26 mouse cellular contexts compared by ENCODE assay signal in genomic region chr8:11038367-11038766, GRCm38 (mm10). TPM values are rescaled to one million over a fixed set of nuclear protein-coding genes. Genes with fewer than 3 reads are reported as not detected.
A peak's percentile ranks its signal among the peaks of the same experiment; 100 is the strongest.
DNase-seq lines count a peak whose midpoint lies in the region; ATAC-seq and TF ChIP-seq lines count a peak whose summit lies in the region.
"Had no signal": no experiment of that assay in that cellular context is flagged by ENCODE, and none has a peak within 500 bp of the region (broad histone marks: within the 10 kb centered on the region; RNA-seq: fewer than 3 reads in every experiment).

No protein-coding gene starts in this region.

- no peak overlapping the region for H3K27ac ChIP-seq in forebrain, postnatal 0 days (ENCODE audit: low read depth, low read length)
- no peak overlapping the region for H3K27ac ChIP-seq in forebrain, embryonic 15.5 days (replicated peaks)
- peak overlapping the region; percentile 89 for H3K27ac ChIP-seq in bone marrow macrophage, adult 2 months (ENCODE audit: insufficient read depth, low read depth, low read length)
- H3K27ac ChIP-seq in midbrain, postnatal 0 days (ENCODE audit: low read depth, low read length) = no peak overlapping the region
- H3K27ac ChIP-seq in kidney, embryonic 16.5 days (ENCODE audit: low read length) = no peak overlapping the region
- H3K27ac ChIP-seq: embryonic facial prominence, embryonic 10.5 days; embryonic facial prominence, embryonic 13.5 days; forebrain, embryonic 12.5 days; gastrocnemius, adult 2 months; intestine, embryonic 15.5 days had no signal

- H3K9ac ChIP-seq in forebrain, postnatal 0 days = no peak overlapping the region
- H3K9ac ChIP-seq in forebrain, embryonic 15.5 days (replicated peaks) = no peak overlapping the region
- no peak overlapping the region for H3K9ac ChIP-seq in midbrain, postnatal 0 days (replicated peaks; ENCODE audit: low read length, poor library complexity, severe bottlenecking)
- H3K9ac ChIP-seq in kidney, embryonic 16.5 days (replicated peaks; ENCODE audit: low read length) = no peak overlapping the region
- H3K9ac ChIP-seq: embryonic facial prominence, embryonic 13.5 days; forebrain, embryonic 12.5 days; intestine, embryonic 15.5 days had no signal

- ATAC-seq in forebrain, postnatal 0 days = no peak
- ATAC-seq in forebrain, embryonic 15.5 days (replicated peaks) = no peak
- ATAC-seq in granulocyte monocyte progenitor cell, adult 5-6 weeks (replicated peaks; ENCODE audit: poor library complexity, severe bottlenecking) = peak; percentile 78
- ATAC-seq in megakaryocyte progenitor cell, adult 5-6 weeks (replicated peaks; ENCODE audit: poor library complexity) = peak; percentile 68
- no peak for ATAC-seq in midbrain, postnatal 0 days (ENCODE audit: low FRiP score)
- ATAC-seq in kidney, embryonic 16.5 days (ENCODE audit: low FRiP score, low TSS enrichment) = no peak
- ATAC-seq: activated CD4-positive, CD25-positive, alpha-beta regulatory T cell, adult 4 months; forebrain, embryonic 16.5 days; hindbrain, embryonic 16.5 days; intestine, embryonic 15.5 days had no signal

- H3K27me3 ChIP-seq in forebrain, postnatal 0 days (ENCODE audit: insufficient read depth, low read length) = no peaks in the 10 kb centered on the region
- no peaks in the 10 kb centered on the region for H3K27me3 ChIP-seq in forebrain, embryonic 15.5 days
- no peaks in the 10 kb centered on the region for H3K27me3 ChIP-seq in midbrain, postnatal 0 days (ENCODE audit: insufficient read depth, low read length)
- no peaks in the 10 kb centered on the region for H3K27me3 ChIP-seq in kidney, embryonic 16.5 days (ENCODE audit: insufficient read depth, low read length)
- H3K27me3 ChIP-seq: embryonic facial prominence, embryonic 13.5 days; forebrain, embryonic 12.5 days; intestine, embryonic 15.5 days had no signal

- 79% methylated on average over 5 of the region's 5 CpGs for WGBS in forebrain, postnatal 0 days
- WGBS in forebrain, embryonic 15.5 days = 83% methylated on average over 5 of the region's 5 CpGs
- WGBS in midbrain, postnatal 0 days = 86% methylated on average over 5 of the region's 5 CpGs
- 88% methylated on average over 5 of the region's 5 CpGs for WGBS in kidney, embryonic 16.5 days

- H3K4me2 ChIP-seq in forebrain, postnatal 0 days (ENCODE audit: low read depth) = no peak overlapping the region
- H3K4me2 ChIP-seq in forebrain, embryonic 15.5 days (replicated peaks) = no peak overlapping the region
- no peak overlapping the region for H3K4me2 ChIP-seq in midbrain, postnatal 0 days (ENCODE audit: low read depth, low read length, poor library complexity, severe bottlenecking)
- no peak overlapping the region for H3K4me2 ChIP-seq in kidney, embryonic 16.5 days (replicated peaks; ENCODE audit: low read depth, low read length)
- H3K4me2 ChIP-seq: embryonic facial prominence, embryonic 13.5 days; forebrain, embryonic 12.5 days; heart, embryonic 11.5 days; intestine, embryonic 15.5 days had no signal

- DNase-seq in forebrain, postnatal 0 days = peak; percentile 46
- DNase-seq in testis, postnatal 14 days (ENCODE audit: low spot score) = no peak
- no peak for DNase-seq in midbrain, postnatal 0 days (ENCODE audit: low spot score)
- DNase-seq: adrenal gland, adult 8-10 months; adrenal gland, postnatal 25 days; cerebellum, adult 11 months; cerebellum, adult 2 months; cerebellum, adult 9-11 months; cerebellum, postnatal 25 days; embryo, embryonic 11 days; gastrocnemius, adult 2 months; gastrocnemius, postnatal 14 days had no signal

- no peak for TF ChIP-seq POLR2A in bone marrow macrophage, adult 2 months (IDR thresholded peaks at IDR 0.05; ENCODE audit: borderline replicate concordance, low read depth, low read length)

- TF ChIP-seq CTCF in forebrain, postnatal 0 days (IDR thresholded peaks at IDR 0.05; ENCODE audit: low read depth) = no peak
- TF ChIP-seq CTCF in bone marrow macrophage, adult 2 months (IDR thresholded peaks at IDR 0.05; ENCODE audit: low read depth, low read length) = no peak
- TF ChIP-seq CTCF in midbrain, postnatal 0 days (IDR thresholded peaks at IDR 0.05) = no peak

- no peaks in the 10 kb centered on the region for H3K36me3 ChIP-seq in forebrain, postnatal 0 days (ENCODE audit: insufficient read depth)
- no peaks in the 10 kb centered on the region for H3K36me3 ChIP-seq in forebrain, embryonic 15.5 days
- no peaks in the 10 kb centered on the region for H3K36me3 ChIP-seq in midbrain, postnatal 0 days (ENCODE audit: insufficient read depth, low read length)
- H3K36me3 ChIP-seq in kidney, embryonic 16.5 days (ENCODE audit: insufficient read depth, low read length) = no peaks in the 10 kb centered on the region
- H3K36me3 ChIP-seq: embryonic facial prominence, embryonic 10.5 days; embryonic facial prominence, embryonic 13.5 days; forebrain, embryonic 12.5 days; intestine, embryonic 15.5 days had no signal

- H3K4me3 ChIP-seq in forebrain, postnatal 0 days (ENCODE audit: low read depth, low read length) = no peak overlapping the region
- H3K4me3 ChIP-seq in forebrain, embryonic 15.5 days = no peak overlapping the region
- no peak overlapping the region; the same call in 1 of the 2 replicates for H3K4me3 ChIP-seq in bone marrow macrophage, adult 2 months (ENCODE audit: insufficient read depth, low read length)
- H3K4me3 ChIP-seq in midbrain, postnatal 0 days (ENCODE audit: low read depth, low read length) = no peak overlapping the region
- H3K4me3 ChIP-seq in kidney, embryonic 16.5 days (ENCODE audit: low read length) = no peak overlapping the region
- H3K4me3 ChIP-seq: embryonic facial prominence, embryonic 10.5 days; embryonic facial prominence, embryonic 13.5 days; erythroblast, embryonic 14.5 days; forebrain, embryonic 12.5 days; gastrocnemius, adult 2 months; intestine, embryonic 15.5 days had no signal

- 0 out of 2 replicates have a peak, but pooled peaks cover 5% of the 10 kb centered on the region for H3K4me1 ChIP-seq in forebrain, postnatal 0 days (ENCODE audit: insufficient read depth)
- peaks cover 11% of the 10 kb centered on the region for H3K4me1 ChIP-seq in forebrain, embryonic 15.5 days
- peaks cover 36% of the 10 kb centered on the region for H3K4me1 ChIP-seq in bone marrow macrophage, adult 2 months (ENCODE audit: control insufficient read depth, insufficient read depth, low read length)
- 0 out of 2 replicates have a peak, but pooled peaks cover 3% of the 10 kb centered on the region for H3K4me1 ChIP-seq in midbrain, postnatal 0 days (ENCODE audit: insufficient read depth, low read length)
- peaks cover 10% of the 10 kb centered on the region for H3K4me1 ChIP-seq in kidney, embryonic 16.5 days (ENCODE audit: insufficient read depth, low read length)

- H3K9me3 ChIP-seq in forebrain, postnatal 0 days (ENCODE audit: low read length) = no peaks in the 10 kb centered on the region
- H3K9me3 ChIP-seq in forebrain, embryonic 15.5 days = no peaks in the 10 kb centered on the region
- no peaks in the 10 kb centered on the region for H3K9me3 ChIP-seq in midbrain, postnatal 0 days (ENCODE audit: low read length)
- H3K9me3 ChIP-seq in kidney, embryonic 16.5 days (ENCODE audit: low read length) = no peaks in the 10 kb centered on the region
- H3K9me3 ChIP-seq: embryonic facial prominence, embryonic 10.5 days; embryonic facial prominence, embryonic 13.5 days; forebrain, embryonic 12.5 days; intestine, embryonic 15.5 days had no signal

RNA-seq across cellular contexts. Expression of gene Irs2, which starts 30.1 kb away (rescaled TPM):
- 28.2 and 37.3 TPM in 2 replicates for total RNA-seq in forebrain, postnatal 0 days (2014; rRNA removed)
- 5.5 and 7.6 TPM in 2 replicates for polyA plus RNA-seq in forebrain, postnatal 0 days (2015; fragmentation: Nextera tagmentation; extraction: Ambion mirVana)
- polyA plus RNA-seq in forebrain, embryonic 15.5 days (2015; fragmentation: Nextera tagmentation; extraction: Ambion mirVana) = 7.1 and 7.5 TPM in 2 replicates
- polyA plus RNA-seq in bone marrow macrophage, adult 2 months (2012; ENCODE audit: insufficient read depth, insufficient read length, missing spikeins) = 5.0 and 5.2 TPM in 2 replicates
- 3.5 and 5.3 TPM in 2 replicates for total RNA-seq in granulocyte monocyte progenitor cell, adult 5-6 weeks (2014; fragmentation: Nextera tagmentation)
- 2.3 and 2.7 TPM in 2 replicates for total RNA-seq in granulocyte monocyte progenitor cell, adult 5-6 weeks (2017)
- 4.6 and 6.0 TPM in 2 replicates for total RNA-seq in megakaryocyte progenitor cell, adult 5-6 weeks (2015)
- 2.7 and 4.9 TPM in 2 replicates for total RNA-seq in megakaryocyte progenitor cell, adult 5-6 weeks (2017)
- total RNA-seq in midbrain, postnatal 0 days (2014; rRNA removed) = 37.3 and 40.4 TPM in 2 replicates
- polyA plus RNA-seq in midbrain, postnatal 0 days (2015; fragmentation: Nextera tagmentation; extraction: Ambion mirVana) = 4.8 and 5.6 TPM in 2 replicates
- 4.1 and 4.8 TPM in 2 replicates for polyA plus RNA-seq in kidney, embryonic 16.5 days (2015; fragmentation: Nextera tagmentation; extraction: Ambion mirVana)

Comparison
In these comparisons a context has a peak if more than half of its experiments do, and no peak if none do; other contexts are left out.
1. ATAC-seq: peak in granulocyte monocyte progenitor cell, adult 5-6 weeks (single experiment) and megakaryocyte progenitor cell, adult 5-6 weeks (single experiment); none in forebrain, postnatal 0 days (single experiment), forebrain, embryonic 15.5 days (single experiment), midbrain, postnatal 0 days (single experiment) and kidney, embryonic 16.5 days (single experiment).